Mouse (Mus musculus) left cerebral cortex, adult 11 months (tissue): ENCODE results near the gene Cct4.
A peak's percentile ranks its signal among the peaks of the same experiment; 100 is the strongest.

Experiments
- DNase-seq: peaks from one replicate; pipeline ENCODE4 v3.0.0; 2022; ENCODE audit warnings: low spot score

The Cct4 gene

DNA sequence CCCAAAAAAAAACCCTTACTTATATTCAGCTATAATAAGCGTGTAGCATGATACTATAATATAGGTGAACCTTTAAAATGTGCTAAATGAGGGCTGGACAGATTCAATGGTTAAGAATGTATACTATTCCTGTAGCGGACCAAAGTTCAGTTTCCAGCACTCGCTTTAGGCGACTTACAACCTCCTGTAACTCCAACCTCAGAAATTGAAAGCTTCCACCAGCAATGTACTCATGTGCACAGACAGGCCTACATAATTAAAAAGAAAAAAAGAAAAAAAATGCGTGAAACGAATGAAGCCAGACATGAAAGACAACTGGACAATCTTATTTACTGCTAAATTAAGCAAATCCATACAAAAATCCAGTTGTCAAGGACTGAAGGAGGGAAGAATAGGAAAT, 7.5 kb upstream of the Cct4 start:
- no peak for DNase-seq

DNA sequence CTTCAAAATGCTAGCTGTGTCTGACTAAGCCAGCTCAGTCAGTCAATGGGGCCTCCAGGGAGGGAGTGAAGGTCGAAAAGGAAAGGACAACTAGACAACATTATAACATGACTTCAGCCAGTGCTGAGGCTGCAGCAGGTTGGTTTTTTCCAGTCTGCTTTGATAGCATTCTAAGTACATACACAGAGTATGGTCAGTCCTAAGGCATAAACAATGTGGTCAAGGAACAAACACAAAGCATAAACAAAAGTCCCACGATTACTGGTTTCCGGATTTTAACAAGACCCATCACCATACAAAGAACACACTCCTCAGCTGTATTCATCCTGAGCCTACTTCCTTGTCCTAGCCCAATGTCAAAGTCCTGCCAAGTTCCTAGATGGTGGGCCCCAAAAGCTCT, 4.8 kb upstream of the Cct4 start:
- DNase-seq = no peak

DNA sequence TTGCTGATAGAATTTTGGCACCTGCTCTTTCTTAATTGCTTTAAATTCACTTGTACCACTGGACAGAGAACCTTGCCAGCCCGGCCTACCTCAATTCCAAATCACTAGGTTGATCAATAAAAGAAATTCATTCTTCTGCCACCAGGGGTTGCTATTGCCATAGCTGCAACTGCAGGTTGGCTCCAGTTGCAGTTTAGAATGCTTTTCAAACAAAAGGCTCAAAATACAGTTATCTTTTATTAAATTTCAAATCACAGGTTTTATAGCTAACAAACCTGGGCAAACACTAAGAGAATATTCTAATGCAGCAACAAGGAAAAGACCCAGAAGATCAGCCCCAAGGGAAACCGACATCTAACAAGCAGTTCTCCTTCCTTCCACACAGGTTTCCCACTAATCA, 3.0 kb upstream of the Cct4 start:
- DNase-seq = no peak

DNA sequence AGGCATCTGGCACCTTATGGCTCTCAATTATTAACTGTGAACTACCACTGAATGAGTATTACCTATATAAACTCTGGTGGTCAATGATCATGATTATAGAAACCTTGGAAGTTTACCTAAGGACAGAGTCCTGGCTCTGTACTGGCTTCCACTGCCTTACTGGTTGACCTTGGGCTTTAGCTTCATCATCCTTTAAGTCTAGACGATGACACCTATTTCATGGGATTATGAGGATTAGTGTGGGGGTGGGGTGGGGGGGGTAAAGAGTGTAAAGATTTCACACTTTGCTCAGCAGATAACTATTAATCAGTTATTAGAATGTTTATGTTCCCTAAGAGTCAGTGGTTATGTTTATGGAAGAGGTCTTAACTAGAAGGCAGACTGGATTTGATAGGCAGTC, 533 bp upstream of the Cct4 start:
- no peak for DNase-seq

DNA sequence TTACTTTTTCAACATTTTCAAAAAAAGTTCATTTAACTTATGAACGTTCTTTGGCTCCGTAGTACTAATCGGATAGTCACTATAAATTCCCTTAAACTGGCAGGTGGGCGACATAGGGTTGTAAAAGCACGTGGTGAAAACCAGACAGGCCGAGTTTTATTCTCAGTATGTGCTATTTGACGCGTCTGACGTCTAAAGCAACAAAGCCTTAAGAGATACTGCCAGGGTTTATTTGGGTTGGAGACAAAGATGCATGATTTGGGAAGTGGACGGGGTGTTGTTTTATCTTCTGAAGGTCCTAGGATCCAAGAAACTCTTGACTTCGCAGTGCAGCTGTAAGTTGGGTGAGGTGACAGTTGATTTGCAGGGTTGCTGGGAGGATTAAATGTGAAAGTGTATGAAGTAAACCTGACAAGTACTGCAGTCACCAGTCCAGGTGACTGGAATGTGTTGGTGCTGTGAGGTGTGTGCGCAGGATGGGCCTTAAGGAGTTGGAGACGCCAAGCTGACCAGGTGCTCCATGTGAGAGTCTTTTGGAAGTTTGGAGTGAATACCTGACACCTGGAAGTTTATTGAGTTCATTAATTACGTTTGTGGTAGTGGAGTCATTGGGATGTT, 1.0 kb downstream of the Cct4 start:
- DNase-seq = no peak

DNA sequence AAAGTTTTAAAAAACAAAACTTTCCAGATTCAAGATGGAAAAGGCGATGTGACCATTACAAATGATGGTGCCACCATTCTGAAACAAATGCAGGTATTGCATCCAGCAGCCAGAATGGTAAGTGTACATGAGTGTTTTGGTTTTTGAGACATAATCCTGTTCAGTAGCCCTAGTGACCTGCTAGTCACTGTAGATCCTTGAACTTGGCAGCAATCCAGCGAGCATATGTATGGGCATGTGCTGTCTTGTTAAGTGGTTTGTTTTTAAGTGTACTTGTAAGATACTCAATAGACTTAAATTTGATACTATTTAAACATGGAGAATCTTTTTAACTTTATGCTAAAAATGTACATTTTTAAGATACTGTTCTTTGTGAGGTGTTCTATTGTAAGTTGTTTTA, 4.0 kb downstream of the Cct4 start:
- no peak for DNase-seq

DNA sequence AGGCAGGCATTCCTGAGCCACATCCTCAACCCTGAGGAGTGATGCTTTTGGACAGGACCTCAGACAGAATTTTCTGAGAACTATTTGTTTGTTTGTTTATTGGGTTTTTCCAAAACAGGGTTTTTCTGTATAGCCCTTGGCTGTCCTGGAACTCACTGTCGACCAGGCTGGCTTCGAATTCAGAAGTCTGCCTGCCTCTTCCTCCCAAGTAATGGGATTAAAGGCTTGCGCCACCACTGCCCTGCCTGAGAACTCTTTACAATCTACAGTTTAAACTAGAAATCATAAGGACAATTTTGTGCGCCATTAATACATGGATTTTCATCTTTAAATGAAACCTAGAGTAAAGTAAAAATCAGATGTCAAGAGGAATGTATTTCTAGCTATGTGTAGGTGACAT, 5.1 kb downstream of the Cct4 start:
- DNase-seq = no peak

DNA sequence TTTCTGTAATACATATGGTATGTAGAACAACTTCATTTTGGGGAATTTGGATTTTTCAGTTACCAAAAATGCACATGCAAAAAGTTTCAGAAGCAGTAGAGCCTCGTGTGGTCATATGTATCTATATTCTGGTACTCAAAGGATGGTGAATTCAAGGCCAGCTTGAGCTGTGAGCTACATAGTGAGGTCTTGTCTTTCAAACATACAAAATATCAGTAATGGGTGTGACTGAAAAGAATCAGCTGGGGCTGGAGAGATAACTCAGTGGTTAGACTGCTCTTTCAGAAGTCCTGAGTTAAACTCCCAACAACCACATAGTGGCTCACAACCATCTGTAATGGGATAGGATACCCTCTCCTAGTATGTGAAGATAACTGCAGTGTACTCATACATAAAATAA, 8.0 kb downstream of the Cct4 start:
- DNase-seq = no peak

DNA sequence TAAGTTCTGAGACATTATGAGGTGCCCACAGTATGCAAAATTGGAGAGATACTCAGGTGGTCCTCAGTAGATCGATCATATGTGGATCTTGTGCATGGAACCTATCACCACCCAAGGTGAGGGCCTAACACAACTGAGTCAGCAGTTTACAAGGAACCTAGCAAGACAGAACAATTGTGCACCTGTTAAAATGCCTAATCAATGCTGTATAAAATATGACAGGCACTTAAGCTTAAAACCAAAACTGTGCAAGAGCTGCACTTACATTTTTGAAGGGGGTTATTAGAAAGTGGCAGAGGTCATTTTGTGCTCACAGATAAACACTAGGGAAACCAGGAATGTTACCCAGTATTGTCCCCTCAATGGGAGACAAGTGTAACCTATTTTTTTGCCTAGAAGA, 15.0 kb downstream of the Cct4 start:
- DNase-seq = no peak

DNA sequence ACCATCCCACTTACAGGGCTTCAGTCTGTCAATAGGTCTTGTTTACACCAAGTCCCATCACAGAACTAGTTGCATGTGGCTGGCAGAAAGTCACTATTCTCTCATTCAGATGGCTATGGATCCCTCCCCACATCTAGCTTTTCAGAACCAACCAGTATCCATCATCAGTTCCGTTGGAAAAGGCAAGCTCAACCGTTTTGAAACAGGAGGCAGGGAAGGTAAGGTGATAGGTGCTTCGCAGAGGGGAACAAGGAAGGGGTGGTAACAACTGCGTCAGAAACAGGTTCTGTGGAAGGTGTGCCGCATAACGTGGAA, 16.8 kb downstream of the Cct4 start:
- DNase-seq = no peak

DNA sequence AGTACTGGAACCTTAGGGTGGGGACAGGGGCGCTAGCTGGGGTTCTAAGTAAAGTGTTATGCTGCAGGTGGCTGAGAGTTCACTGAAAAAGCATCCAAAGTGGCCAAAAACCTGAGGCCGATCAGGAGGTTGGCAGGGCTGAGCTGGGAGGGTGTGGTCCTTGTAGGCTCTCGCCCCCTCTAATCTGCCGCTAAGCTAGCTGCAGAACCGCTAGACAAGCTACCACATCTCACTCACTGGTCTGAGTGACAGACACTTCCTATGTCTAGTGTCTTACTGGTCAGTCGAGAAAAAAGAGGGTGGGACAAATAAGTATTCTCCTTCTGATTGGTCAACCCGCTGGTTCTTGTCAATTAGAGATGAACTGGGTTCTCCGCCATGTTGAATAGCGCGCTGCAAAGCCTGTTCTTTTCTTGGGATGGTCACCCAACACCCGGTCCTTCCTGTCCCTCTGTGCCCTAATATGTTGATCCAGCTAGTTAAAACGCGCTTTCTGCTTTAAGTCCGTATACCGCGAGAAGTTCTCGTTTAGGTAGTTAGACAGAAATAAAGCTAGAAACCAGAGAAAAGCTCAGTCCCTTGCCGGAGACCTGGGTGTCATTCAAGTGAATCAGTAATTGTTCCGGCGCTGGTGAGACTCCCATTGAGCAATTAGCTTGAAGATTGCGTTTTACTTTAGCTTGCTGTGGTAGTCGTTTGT, 17.3 kb downstream of the Cct4 start, which contains the start of gene Fam161a:
Gene Fam161a, plus strand, starts transcription at position 51 of the 700 bp plus-strand sequence.
- peak; percentile 95 for DNase-seq

DNA sequence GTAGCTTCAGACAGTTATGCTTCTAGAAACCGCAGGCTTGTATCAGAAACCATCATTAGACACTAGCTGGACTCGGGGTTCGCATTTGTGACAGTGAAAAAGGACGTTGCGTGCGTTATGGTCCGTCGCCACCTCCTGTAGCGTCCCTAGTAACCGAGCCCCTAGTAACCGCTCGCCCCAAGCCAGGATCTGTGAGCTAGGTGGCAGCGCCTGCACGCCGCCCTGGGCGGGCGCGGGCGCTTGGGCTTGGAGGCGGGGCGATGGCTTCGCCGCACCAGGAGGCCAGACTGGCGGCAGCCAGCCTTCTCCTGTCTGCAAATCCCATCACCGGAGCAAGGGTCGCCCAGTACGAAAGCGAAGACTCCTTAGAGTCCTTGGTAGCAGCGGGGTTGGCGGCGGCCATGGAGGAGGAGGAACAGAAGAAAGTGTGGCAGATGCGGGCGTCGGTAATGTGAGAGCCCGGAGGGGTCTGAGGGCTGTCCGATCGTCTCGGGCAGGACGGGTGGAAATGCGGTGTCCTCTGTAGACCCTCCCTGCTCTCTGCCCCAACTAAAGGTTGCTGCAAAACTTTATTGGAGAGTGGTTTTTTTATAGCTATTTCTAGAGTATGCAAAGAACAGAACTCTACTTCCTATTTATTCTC, 18.0 kb downstream of the Cct4 start:
- DNase-seq = peak; percentile 75

DNA sequence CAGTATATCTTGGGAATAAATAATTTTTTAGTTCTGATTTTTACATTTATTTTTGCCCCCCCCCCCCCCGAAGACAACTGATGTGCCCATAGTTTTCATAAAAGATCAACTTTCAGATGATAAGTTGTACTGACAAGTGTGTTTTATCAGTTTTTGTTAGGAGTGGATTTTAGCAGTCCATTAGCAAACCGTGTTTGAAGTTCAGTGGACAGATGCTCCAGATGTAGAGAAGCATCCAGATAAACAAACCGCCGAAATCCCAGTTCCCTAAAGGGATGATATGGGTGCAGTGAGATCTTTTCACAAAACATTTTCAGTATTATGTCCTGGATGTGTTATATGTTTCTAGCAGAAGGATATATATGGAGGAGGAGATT, 18.5 kb downstream of the Cct4 start:
- DNase-seq = no peak

DNA sequence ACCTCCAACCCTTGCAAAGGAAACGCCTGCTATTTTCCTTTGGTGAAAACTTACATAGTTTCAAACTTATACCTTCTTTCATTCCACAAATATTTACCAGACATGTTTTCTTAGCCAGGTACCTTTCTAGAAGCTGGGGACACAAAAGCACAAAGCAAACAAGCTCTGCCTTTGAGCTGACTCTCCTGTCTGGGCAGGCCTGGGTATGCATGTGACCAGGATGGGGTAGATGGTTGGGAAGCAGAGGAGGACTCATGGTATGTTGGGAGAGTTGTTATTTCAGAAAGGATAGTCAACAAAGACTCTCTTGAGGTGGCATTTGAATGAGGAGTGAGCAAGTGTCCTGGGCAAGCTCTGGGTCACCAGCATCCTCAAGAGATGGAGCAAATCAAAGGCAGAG, 22.8 kb downstream of the Cct4 start:
- no peak for DNase-seq

DNA sequence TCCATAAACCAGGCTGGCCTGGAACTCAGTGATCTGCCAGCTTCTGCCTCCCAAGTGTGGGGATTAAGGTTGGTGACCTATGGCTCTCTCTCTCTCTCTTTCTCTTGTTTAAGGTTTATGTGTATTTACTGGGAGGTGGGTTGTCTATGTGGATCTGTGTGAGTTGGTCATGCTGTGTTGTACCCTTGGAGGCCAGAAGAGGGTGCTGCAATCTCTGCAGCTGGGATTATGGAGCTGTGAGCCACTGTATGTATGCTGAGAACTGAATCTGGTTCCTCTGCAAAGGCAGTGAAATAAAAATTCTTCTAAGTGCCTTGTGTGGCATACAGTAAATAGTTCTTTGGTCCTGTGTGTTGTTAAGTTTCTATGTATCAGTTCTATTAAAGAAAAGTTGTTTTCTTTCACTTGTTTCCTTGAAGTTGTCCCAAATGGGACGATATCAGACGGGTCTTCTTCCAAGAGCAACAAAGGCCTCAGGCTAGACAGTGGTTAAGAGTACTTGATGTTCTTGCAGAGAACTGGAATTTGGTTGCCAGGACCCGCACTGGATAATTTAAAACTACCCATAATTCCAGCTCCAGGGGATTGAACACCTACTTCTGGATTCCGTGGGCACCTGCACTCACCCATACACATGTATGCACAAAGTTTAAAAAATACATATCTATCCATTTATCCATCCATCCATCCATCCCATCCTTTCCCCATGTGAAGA, 23.4 kb downstream of the Cct4 start:
- no peak for DNase-seq

DNA sequence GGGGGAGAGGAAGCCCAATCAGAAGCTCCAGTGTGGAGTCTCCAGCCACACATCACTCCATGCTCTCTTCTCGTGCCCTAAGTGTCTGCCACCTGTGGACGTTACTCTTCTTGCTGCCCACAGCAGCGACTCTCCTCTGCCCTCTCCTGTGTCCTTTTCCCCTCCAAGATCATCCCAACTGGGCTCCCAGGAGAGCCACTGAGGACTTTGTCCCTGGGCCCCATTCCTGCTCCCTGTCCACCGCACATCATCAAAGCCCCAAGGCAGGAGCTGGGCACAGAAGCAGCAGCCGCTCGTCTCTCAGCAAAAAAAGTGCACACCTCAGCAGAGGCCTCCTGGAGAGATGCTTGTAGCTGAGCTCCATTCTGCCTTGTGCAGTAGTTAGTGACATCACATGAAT, 24.7 kb downstream of the Cct4 start:
- DNase-seq = no peak

DNA sequence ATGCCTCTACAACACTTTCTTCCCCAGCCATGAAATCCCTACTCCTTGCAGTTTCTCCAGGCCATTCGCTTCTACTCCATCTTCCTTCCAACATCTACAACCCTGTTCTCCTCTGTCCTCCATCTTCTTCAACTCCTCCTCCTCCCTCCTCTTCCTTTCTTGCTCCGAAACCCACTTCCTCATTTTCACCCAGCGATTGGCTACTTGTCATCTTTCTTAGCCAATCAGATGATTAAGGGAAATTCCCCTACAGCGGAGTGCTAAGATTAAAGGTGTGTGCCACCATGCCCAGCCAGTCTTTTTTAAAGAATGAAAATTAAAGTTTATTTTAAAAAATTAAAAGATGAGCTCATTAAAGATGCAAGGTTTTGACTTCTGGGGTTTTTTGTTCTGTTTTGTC, 27.6 kb downstream of the Cct4 start:
- no peak for DNase-seq

DNA sequence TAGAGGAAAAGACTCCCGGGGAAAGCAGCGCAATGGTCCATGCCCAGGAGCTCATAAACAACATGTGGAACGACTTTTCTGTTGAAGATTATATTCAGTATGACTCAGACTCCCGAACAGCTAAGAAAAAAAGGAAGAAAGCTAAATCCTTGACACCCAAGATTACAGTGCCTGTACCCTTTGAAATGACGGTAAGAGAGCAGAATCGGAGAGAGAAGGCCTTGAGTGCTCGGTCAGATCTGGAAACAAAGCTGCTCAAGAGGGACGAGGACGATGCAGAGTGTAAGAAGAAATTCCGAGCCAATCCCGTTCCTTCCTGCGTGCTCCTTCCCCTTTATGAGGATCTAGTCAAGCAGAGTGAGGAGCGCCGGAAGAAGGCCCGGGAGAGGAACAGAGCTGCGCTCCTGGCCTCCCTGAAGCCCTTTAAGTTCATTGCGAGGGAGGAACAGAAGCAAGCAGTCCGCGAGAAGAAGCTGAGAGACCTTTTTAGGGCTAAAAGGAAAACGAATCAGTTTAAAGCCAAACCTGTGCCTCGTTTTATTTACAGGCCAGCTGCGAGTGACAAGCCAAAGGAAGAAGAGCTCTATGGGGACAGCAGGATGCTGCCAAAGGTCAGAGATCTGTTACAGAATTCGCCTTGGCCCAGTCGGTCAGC, 29.9 kb downstream of the Cct4 start:
- no peak for DNase-seq

DNA sequence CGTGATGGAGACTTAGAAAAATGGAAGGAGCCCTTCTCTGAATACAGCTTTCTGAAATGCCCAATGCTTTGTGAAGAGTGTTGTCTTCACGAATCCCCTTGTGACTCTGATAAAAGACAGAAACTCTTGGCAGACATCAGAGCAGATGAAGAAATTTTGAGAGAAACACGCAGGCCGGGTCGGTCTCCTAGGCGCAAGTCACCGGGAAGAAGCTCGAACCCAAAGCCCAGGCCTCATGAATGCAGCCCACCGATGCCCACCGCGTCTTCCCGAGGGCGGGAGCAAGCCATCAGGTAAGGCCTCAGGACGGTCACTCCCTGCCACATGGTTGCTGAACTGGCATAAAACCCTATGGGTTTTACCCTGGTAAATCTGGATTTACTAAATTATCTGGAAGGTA, 30.5 kb downstream of the Cct4 start:
- DNase-seq = no peak

DNA sequence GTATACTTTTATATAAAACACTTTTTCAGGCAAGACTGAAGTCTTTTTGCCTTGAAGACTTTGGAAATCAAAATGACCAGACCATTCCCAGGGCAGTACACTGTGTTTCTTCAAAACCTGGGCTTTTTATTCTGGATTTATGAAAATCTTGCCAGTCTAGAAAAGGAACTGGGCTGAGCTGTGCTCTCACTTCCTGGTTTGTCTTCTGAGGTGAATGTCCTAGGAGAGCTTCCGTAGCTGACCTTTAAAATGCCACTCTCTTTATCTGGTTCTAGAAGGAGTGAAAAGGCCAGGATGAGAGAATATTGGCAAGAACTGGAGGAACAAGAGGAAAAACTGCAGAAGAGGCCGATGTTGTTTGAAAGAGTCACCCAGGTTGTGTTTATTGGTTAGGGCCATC, 32.8 kb downstream of the Cct4 start:
- DNase-seq = no peak

DNA sequence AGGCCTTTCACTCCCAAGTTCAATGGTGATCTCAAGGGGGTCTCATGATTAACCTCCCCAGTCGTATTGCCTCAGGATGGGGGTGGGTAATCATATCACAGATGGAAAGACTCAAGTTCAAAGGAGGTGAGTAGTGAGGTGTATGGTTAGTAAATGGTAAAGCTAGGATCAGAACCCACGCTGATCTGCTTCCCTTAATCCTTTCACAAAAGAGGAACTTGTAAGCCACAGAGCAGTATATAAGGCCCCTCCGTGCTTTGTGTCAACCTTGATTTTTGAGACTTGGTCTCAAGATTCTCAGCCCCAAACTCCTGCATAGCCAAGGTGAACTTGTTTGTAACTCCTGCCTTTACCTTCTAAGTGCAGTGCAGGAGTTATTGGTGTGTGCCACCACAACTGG, 33.9 kb downstream of the Cct4 start:
- no peak for DNase-seq

DNA sequence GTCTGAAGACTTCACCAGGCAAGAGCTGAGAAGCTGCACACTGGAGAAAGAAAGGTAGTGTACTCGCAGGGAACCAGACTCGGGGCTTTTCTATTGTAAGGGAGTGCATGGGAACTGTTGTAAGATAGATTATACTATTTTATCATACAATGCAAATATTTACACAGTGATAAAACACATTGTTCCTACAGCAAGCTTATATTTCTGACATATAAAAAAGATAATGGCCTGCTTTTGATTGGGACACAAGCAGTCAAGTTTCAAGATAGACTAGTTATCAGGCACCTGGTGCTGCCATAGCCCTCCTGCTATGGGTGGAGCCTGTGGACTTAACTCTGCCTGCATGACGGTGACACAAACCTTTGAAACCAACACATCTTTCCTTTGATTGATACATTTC, 38.6 kb downstream of the Cct4 start:
- no peak for DNase-seq

DNA sequence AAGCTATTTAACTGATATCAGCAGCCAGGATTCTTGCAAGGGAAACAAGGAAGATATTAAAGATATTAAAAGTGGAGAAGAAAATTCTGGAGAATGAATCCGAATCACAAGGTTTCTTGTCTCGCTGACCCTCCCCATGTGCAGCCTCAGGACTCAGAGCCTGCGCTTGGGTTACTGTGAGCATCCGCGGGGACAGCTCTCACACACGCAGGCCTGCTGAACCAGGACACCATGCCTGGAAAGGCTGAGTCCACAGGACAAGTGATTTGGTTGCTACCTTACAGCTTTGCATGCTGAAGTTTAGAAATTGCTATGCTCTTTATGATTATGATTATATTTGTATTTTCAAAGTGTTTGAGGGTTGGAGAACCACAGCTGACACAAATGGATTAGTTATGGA, 39.1 kb downstream of the Cct4 start:
- no peak for DNase-seq
